Mouse (Mus musculus) midbrain, postnatal 0 days (tissue): ENCODE results near the gene Ago4. TPM values are rescaled to one million over a fixed set of nuclear protein-coding genes. Genes with fewer than 3 reads are reported as not detected.

Experiments used
- ATAC-seq: fragments of 200-750 bp; cut with Nextera tagmentation; 2 replicates; pipeline ENCODE4 v1.8.0; 2017; ENCODE audit warnings: moderate number of reproducible peaks, mild to moderate bottlenecking, moderate TSS enrichment, moderate library complexity; ENCODE audit not compliant: low FRiP score
- DNase-seq: peaks from one replicate; pipeline ENCODE4 v3.0.0-alpha.2; 2015; ENCODE audit warnings: low spot score
- H3K27ac ChIP-seq: fragments of 300-500 bp; sonication (generic); 2 replicates; pipeline ENCODE4 v1.5.1; 2014; ENCODE audit warnings: low read depth, mild to moderate bottlenecking, low read length, mixed read lengths
- H3K27me3 ChIP-seq: fragments of 300-500 bp; sonication (generic); 2 replicates; pipeline ENCODE4 v1.6.1; 2014; ENCODE audit warnings: low read length, control low read depth, mixed read lengths; ENCODE audit not compliant: insufficient read depth
- H3K36me3 ChIP-seq: fragments of 300-500 bp; sonication (generic); 2 replicates; pipeline ENCODE4 v1.6.1; 2014; ENCODE audit warnings: low read length, control low read depth, mixed read lengths; ENCODE audit not compliant: insufficient read depth
- H3K4me1 ChIP-seq: fragments of 300-500 bp; sonication (generic); 2 replicates; pipeline ENCODE4 v1.6.1; 2014; ENCODE audit warnings: mild to moderate bottlenecking, control low read depth, antibody characterized with exemption, low read length, mixed read lengths; ENCODE audit not compliant: insufficient read depth
- H3K4me2 ChIP-seq: fragments of 300-500 bp; sonication (generic); 2 replicates; pipeline ENCODE4 v1.6.1; 2014; ENCODE audit warnings: low read depth, mild to moderate bottlenecking, low read length, mixed read lengths; ENCODE audit not compliant: poor library complexity, severe bottlenecking
- H3K4me3 ChIP-seq: fragments of 300-500 bp; sonication (generic); 2 replicates; pipeline ENCODE4 v1.5.1; 2014; ENCODE audit warnings: low read depth, mild to moderate bottlenecking, low read length, moderate library complexity
- H3K9ac ChIP-seq: fragments of 300-500 bp; sonication (generic); replicated peaks from 2 replicates; pipeline ENCODE4 v1.6.1; 2014; ENCODE audit warnings: mild to moderate bottlenecking, low read length, moderate library complexity, mixed read lengths; ENCODE audit not compliant: poor library complexity, severe bottlenecking
- H3K9me3 ChIP-seq: fragments of 300-500 bp; sonication (generic); 2 replicates; pipeline ENCODE4 v1.6.1; 2016; ENCODE audit warnings: low read length, control low read depth
- CTCF ChIP-seq: IDR thresholded peaks from 2 replicates; pipeline ENCODE4 v1.5.1; 2016; ENCODE audit warnings: antibody characterized with exemption, mild to moderate bottlenecking
- WGBS: fragments of 180-500 bp; shearing (Covaris S2); extraction: QIAGEN DNeasy Blood & Tissue Kit; methylation state at CpG from one replicate; pipeline ENCODE4 v1.1.7; 2014; 5-methylcytosine and 5-hydroxymethylcytosine counted together
- microRNA-seq: library from miRNA; unstranded; fragments of <30 nt; microRNA quantifications from one replicate; pipeline ENCODE4, GENCODE M21; 2016; ENCODE audit warnings: borderline number of aligned reads
- polyA plus RNA-seq: library from polyadenylated mRNA; unstranded; fragments of >200 nt; fragmentation: Nextera tagmentation; extraction: Ambion mirVana; gene quantifications from 2 replicates; pipeline ENCODE4 v1.2.1, GENCODE M21; 2015
- total RNA-seq: library from RNA; depleted of rRNA; stranded (reverse); fragments of >200 nt; gene quantifications from 2 replicates; pipeline ENCODE4 v1.2.3, GENCODE M21; 2014; rRNA removed

The Ago4 gene
- total and polyA plus RNA-seq, 2 experiments from 2014 or later, result 3.6 to 10.0 TPM

GRCm38 (mm10) chr4:126447126-126447525 lies 86.1 kb downstream of the Ago4 start:
- Histone ChIP-seq H3K36me3 (peaks cover 49% of the 10 kb centered on the region), H3K4me3 (no peak overlapping the region), H3K9ac (no peak overlapping the region), H3K4me2 (no peak overlapping the region), H3K27ac (no peak overlapping the region), H3K4me1 (no peaks in the 10 kb centered on the region), H3K9me3 (no peaks in the 10 kb centered on the region), H3K27me3 (no peaks in the 10 kb centered on the region)
- WGBS, result 87% methylated on average over 7 of the region's 7 CpGs
- ATAC-seq, result no peak
- TF ChIP-seq CTCF, result no peak
- no peak for DNase-seq

- Histone ChIP-seq H3K4me3 (no peak overlapping the region), H3K36me3 (peaks cover 68% of the 10 kb centered on the region), H3K27ac (no peak overlapping the region), H3K4me2 (no peak overlapping the region), H3K4me1 (no peaks in the 10 kb centered on the region), H3K9me3 (no peaks in the 10 kb centered on the region), H3K27me3 (no peaks in the 10 kb centered on the region), H3K9ac (no peak overlapping the region)
- ATAC-seq (no peak), DNase-seq (no peak)
- TF ChIP-seq CTCF, result no peak
- WGBS, result 79% methylated on average over 3 of the region's 3 CpGs
Measured at GRCm38 (mm10) chr4:126444528-126444927, 88.7 kb downstream of the Ago4 start.

Small RNA genes lying within 50 kb of the gene (microRNA-seq; reads per million reads assigned to microRNA genes)
- not detected for gene Mir7119

Other genes starting within 250 kb of the Ago4 start
- gene Col8a2, start 246.7 kb downstream of the Ago4 start, total RNA-seq, result 8.3 and 11.0 TPM in 2 replicates
- gene Col8a2, start 246.7 kb downstream of the Ago4 start, polyA plus RNA-seq, result 1.3 TPM in 2 replicates
- 61.9 and 73.5 TPM in 2 replicates for gene Adprhl2, start 211.8 kb downstream of the Ago4 start, total RNA-seq
- 80.6 and 84.1 TPM in 2 replicates for gene Adprhl2, start 211.8 kb downstream of the Ago4 start, polyA plus RNA-seq
- 5.0 and 6.3 TPM in 2 replicates for gene Tekt2, start 207.8 kb downstream of the Ago4 start, total RNA-seq
- gene Tekt2, start 207.8 kb downstream of the Ago4 start, polyA plus RNA-seq, result 19.1 and 19.9 TPM in 2 replicates
- gene Ago3, start 103.9 kb downstream of the Ago4 start, total RNA-seq, result 9.8 and 10.6 TPM in 2 replicates
- 9.4 and 11.8 TPM in 2 replicates for gene Ago3, start 103.9 kb downstream of the Ago4 start, polyA plus RNA-seq
- 36.3 and 49.8 TPM in 2 replicates for gene Ago1, start 64.9 kb downstream of the Ago4 start, total RNA-seq
- 5.0 and 6.4 TPM in 2 replicates for gene Ago1, start 64.9 kb downstream of the Ago4 start, polyA plus RNA-seq
- 1.2 and 1.4 TPM in 2 replicates for gene Clspn, start 23.5 kb upstream of the Ago4 start, total RNA-seq
- 1.2 and 1.5 TPM in 2 replicates for gene Clspn, start 23.5 kb upstream of the Ago4 start, polyA plus RNA-seq
- gene 5730409E04Rik, start 76.3 kb upstream of the Ago4 start, total RNA-seq, result 59.0 and 59.4 TPM in 2 replicates
- gene 5730409E04Rik, start 76.3 kb upstream of the Ago4 start, polyA plus RNA-seq, result 24.2 and 29.2 TPM in 2 replicates
- 196 and 209 TPM in 2 replicates for gene Psmb2, start 144.2 kb upstream of the Ago4 start, total RNA-seq
- 433 and 436 TPM in 2 replicates for gene Psmb2, start 144.2 kb upstream of the Ago4 start, polyA plus RNA-seq
- gene Tfap2e, start 202.8 kb upstream of the Ago4 start, total RNA-seq, result 0.14 TPM in 1 of 2 replicates, not detected in the other
- gene Tfap2e, start 202.8 kb upstream of the Ago4 start, polyA plus RNA-seq, result 0.15 and 0.31 TPM in 2 replicates
- gene Ncdn, start 220.0 kb upstream of the Ago4 start, total RNA-seq, result 322 and 393 TPM in 2 replicates
- gene Ncdn, start 220.0 kb upstream of the Ago4 start, polyA plus RNA-seq, result 186 and 194 TPM in 2 replicates
- 35.5 and 38.0 TPM in 2 replicates for gene AU040320, start 220.1 kb upstream of the Ago4 start, total RNA-seq
- gene AU040320, start 220.1 kb upstream of the Ago4 start, polyA plus RNA-seq, result 37.2 and 40.1 TPM in 2 replicates